Mouse (Mus musculus): ENCODE results near the gene Cuedc2. TPM values are rescaled to one million over a fixed set of nuclear protein-coding genes. Genes with fewer than 3 reads are reported as not detected.

Cuedc2 gene
- polyA plus RNA-seq, 1 experiment from 2014 or later, result 217 TPM

- Histone ChIP-seq H3K4me3 (ENCODE audit: low read depth, low read length) (no peak overlapping the region), H3K27ac (ENCODE audit: low read depth, low read length) (no peak overlapping the region), H3K27me3 (ENCODE audit: control insufficient read depth, insufficient read depth, low read length) (peaks cover 6% of the 10 kb centered on the region), H3K4me2 (ENCODE audit: low read depth, low read length, severe bottlenecking) (no peak overlapping the region), H3K9me3 (ENCODE audit: control insufficient read depth, low read length) (no peaks in the 10 kb centered on the region), H3K4me1 (replicated peaks; ENCODE audit: control insufficient read depth, insufficient read depth, low read length) (peaks cover 5% of the 10 kb centered on the region; the same call in 1 of the 2 replicates), H3K36me3 (ENCODE audit: control insufficient read depth, insufficient read depth, low read length) (no peaks in the 10 kb centered on the region), H3K9ac (ENCODE audit: low read length) (no peak overlapping the region)
- DNase-seq (ENCODE audit: low spot score) (no peak), ATAC-seq (replicated peaks; ENCODE audit: low FRiP score) (no peak)
- 91% methylated on average over 8 of the region's 8 CpGs for WGBS
Measured at GRCm38 (mm10) chr19:46362104-46362503, 23.6 kb upstream of the Cuedc2 start.

- H3K4me3 ChIP-seq (ENCODE audit: low read depth, low read length), result no peak overlapping the region
- no peaks in the 10 kb centered on the region for H3K36me3 ChIP-seq (ENCODE audit: control insufficient read depth, insufficient read depth, low read length)
- WGBS, result 58% methylated on average over 4 of the region's 4 CpGs
- peaks cover 7% of the 10 kb centered on the region for H3K27me3 ChIP-seq (ENCODE audit: control insufficient read depth, insufficient read depth, low read length)
- H3K9me3 ChIP-seq (ENCODE audit: control insufficient read depth, low read length), result no peaks in the 10 kb centered on the region
- H3K9ac ChIP-seq (ENCODE audit: low read length), result no peak overlapping the region
- no peak overlapping the region for H3K27ac ChIP-seq (ENCODE audit: low read depth, low read length)
- peaks cover 7% of the 10 kb centered on the region; the same call in 1 of the 2 replicates for H3K4me1 ChIP-seq (replicated peaks; ENCODE audit: control insufficient read depth, insufficient read depth, low read length)
- no peak for DNase-seq (ENCODE audit: low spot score)
- ATAC-seq (replicated peaks; ENCODE audit: low FRiP score), result no peak
- H3K4me2 ChIP-seq (ENCODE audit: low read depth, low read length, severe bottlenecking), result no peak overlapping the region
Measured at GRCm38 (mm10) chr19:46358381-46358780, 19.9 kb upstream of the Cuedc2 start.

GRCm38 (mm10) chr19:46357344-46358280, 19.1 kb upstream of the Cuedc2 start:
- DNase-seq (ENCODE audit: low spot score) (no peak), ATAC-seq (replicated peaks; ENCODE audit: low FRiP score) (no peak)
- H3K9me3 ChIP-seq (ENCODE audit: control insufficient read depth, low read length), result no peaks in the 10 kb centered on the region
- WGBS, result 20% methylated on average over 25 of the region's 25 CpGs
- peak overlapping the region; percentile 69 for H3K4me2 ChIP-seq (ENCODE audit: low read depth, low read length, severe bottlenecking)
- H3K4me3 ChIP-seq (ENCODE audit: low read depth, low read length), result peak overlapping the region; percentile 43
- H3K27me3 ChIP-seq (ENCODE audit: control insufficient read depth, insufficient read depth, low read length), result peaks cover 7% of the 10 kb centered on the region
- no peaks in the 10 kb centered on the region for H3K36me3 ChIP-seq (ENCODE audit: control insufficient read depth, insufficient read depth, low read length)
- peaks cover 7% of the 10 kb centered on the region; the same call in 1 of the 2 replicates for H3K4me1 ChIP-seq (replicated peaks; ENCODE audit: control insufficient read depth, insufficient read depth, low read length)
- no peak overlapping the region for H3K27ac ChIP-seq (ENCODE audit: low read depth, low read length)
- H3K9ac ChIP-seq (ENCODE audit: low read length), result peak overlapping the region; percentile 57

GRCm38 (mm10) chr19:46356701-46357138, 18.2 kb upstream of the Cuedc2 start:
- Histone ChIP-seq H3K9ac (ENCODE audit: low read length) (peak overlapping the region; percentile 57), H3K27me3 (ENCODE audit: control insufficient read depth, insufficient read depth, low read length) (peaks cover 7% of the 10 kb centered on the region), H3K9me3 (ENCODE audit: control insufficient read depth, low read length) (no peaks in the 10 kb centered on the region), H3K4me1 (replicated peaks; ENCODE audit: control insufficient read depth, insufficient read depth, low read length) (peaks cover 7% of the 10 kb centered on the region; the same call in 1 of the 2 replicates), H3K4me3 (ENCODE audit: low read depth, low read length) (peak overlapping the region; percentile 43), H3K27ac (ENCODE audit: low read depth, low read length) (no peak overlapping the region), H3K4me2 (ENCODE audit: low read depth, low read length, severe bottlenecking) (peak overlapping the region; percentile 69), H3K36me3 (ENCODE audit: control insufficient read depth, insufficient read depth, low read length) (no peaks in the 10 kb centered on the region)
- ATAC-seq (replicated peaks; ENCODE audit: low FRiP score), result peak; percentile 86
- WGBS, result 1% methylated on average over 29 of the region's 29 CpGs
- DNase-seq (ENCODE audit: low spot score), result peak; percentile 94

GRCm38 (mm10) chr19:46350168-46350932, 11.8 kb upstream of the Cuedc2 start, which contains the start of gene 2310034G01Rik:
Gene 2310034G01Rik (minus strand): TSS chr19:46350302.
- Histone ChIP-seq H3K27me3 (ENCODE audit: control insufficient read depth, insufficient read depth, low read length) (peaks cover 13% of the 10 kb centered on the region), H3K36me3 (ENCODE audit: control insufficient read depth, insufficient read depth, low read length) (no peaks in the 10 kb centered on the region), H3K4me2 (ENCODE audit: low read depth, low read length, severe bottlenecking) (peak within 1 kb of the TSS; percentile 93), H3K9me3 (ENCODE audit: control insufficient read depth, low read length) (no peaks in the 10 kb centered on the region), H3K27ac (ENCODE audit: low read depth, low read length) (no peak within 1 kb of the TSS), H3K9ac (ENCODE audit: low read length) (peak within 1 kb of the TSS; percentile 81), H3K4me3 (ENCODE audit: low read depth, low read length) (peak within 1 kb of the TSS; percentile 58), H3K4me1 (replicated peaks; ENCODE audit: control insufficient read depth, insufficient read depth, low read length) (peaks cover 4% of the 10 kb centered on the region; the same call in 1 of the 2 replicates)
- no peak for DNase-seq (ENCODE audit: low spot score)
- WGBS, result 69% methylated on average over 10 of the region's 10 CpGs
- ATAC-seq (replicated peaks; ENCODE audit: low FRiP score), result no peak

- Histone ChIP-seq H3K27ac (ENCODE audit: low read depth, low read length) (no peak overlapping the region), H3K27me3 (ENCODE audit: control insufficient read depth, insufficient read depth, low read length) (peaks cover 13% of the 10 kb centered on the region), H3K4me3 (ENCODE audit: low read depth, low read length) (peak overlapping the region; percentile 58), H3K4me2 (ENCODE audit: low read depth, low read length, severe bottlenecking) (peak overlapping the region; percentile 93), H3K9ac (ENCODE audit: low read length) (peak overlapping the region; percentile 81), H3K4me1 (replicated peaks; ENCODE audit: control insufficient read depth, insufficient read depth, low read length) (peaks cover 4% of the 10 kb centered on the region; the same call in 1 of the 2 replicates), H3K36me3 (ENCODE audit: control insufficient read depth, insufficient read depth, low read length) (no peaks in the 10 kb centered on the region), H3K9me3 (ENCODE audit: control insufficient read depth, low read length) (no peaks in the 10 kb centered on the region)
- no peak for DNase-seq (ENCODE audit: low spot score)
- no peak; the same call in 1 of the 2 replicates for ATAC-seq (replicated peaks; ENCODE audit: low FRiP score)
- 35% methylated on average over 6 of the region's 6 CpGs for WGBS
Measured at GRCm38 (mm10) chr19:46349550-46349949, 11.0 kb upstream of the Cuedc2 start.

GRCm38 (mm10) chr19:46348761-46349458, 10.4 kb upstream of the Cuedc2 start:
- no peak overlapping the region for H3K27ac ChIP-seq (ENCODE audit: low read depth, low read length)
- WGBS, result under 1% methylated on average over 78 of the region's 78 CpGs
- ATAC-seq (replicated peaks; ENCODE audit: low FRiP score) (peak; percentile 87), DNase-seq (ENCODE audit: low spot score) (peak; percentile 86)
- H3K9me3 ChIP-seq (ENCODE audit: control insufficient read depth, low read length), result no peaks in the 10 kb centered on the region
- peaks cover 13% of the 10 kb centered on the region for H3K27me3 ChIP-seq (ENCODE audit: control insufficient read depth, insufficient read depth, low read length)
- peak overlapping the region; percentile 93 for H3K4me2 ChIP-seq (ENCODE audit: low read depth, low read length, severe bottlenecking)
- peaks cover 4% of the 10 kb centered on the region; the same call in 1 of the 2 replicates for H3K4me1 ChIP-seq (replicated peaks; ENCODE audit: control insufficient read depth, insufficient read depth, low read length)
- H3K36me3 ChIP-seq (ENCODE audit: control insufficient read depth, insufficient read depth, low read length), result no peaks in the 10 kb centered on the region
- H3K4me3 ChIP-seq (ENCODE audit: low read depth, low read length), result peak overlapping the region; percentile 58
- H3K9ac ChIP-seq (ENCODE audit: low read length), result peak overlapping the region; percentile 81
